Mouse (Mus musculus) CD4-positive helper T cell, adult 2 months (primary cell): Measurements from ENCODE around the gene Notum.

Experiments
- DNase-seq: peaks from one replicate; pipeline ENCODE4 v3.0.0-alpha.2; 2012; ENCODE audit warnings: low read depth, missing footprints, low spot score

Gene Notum

DNA sequence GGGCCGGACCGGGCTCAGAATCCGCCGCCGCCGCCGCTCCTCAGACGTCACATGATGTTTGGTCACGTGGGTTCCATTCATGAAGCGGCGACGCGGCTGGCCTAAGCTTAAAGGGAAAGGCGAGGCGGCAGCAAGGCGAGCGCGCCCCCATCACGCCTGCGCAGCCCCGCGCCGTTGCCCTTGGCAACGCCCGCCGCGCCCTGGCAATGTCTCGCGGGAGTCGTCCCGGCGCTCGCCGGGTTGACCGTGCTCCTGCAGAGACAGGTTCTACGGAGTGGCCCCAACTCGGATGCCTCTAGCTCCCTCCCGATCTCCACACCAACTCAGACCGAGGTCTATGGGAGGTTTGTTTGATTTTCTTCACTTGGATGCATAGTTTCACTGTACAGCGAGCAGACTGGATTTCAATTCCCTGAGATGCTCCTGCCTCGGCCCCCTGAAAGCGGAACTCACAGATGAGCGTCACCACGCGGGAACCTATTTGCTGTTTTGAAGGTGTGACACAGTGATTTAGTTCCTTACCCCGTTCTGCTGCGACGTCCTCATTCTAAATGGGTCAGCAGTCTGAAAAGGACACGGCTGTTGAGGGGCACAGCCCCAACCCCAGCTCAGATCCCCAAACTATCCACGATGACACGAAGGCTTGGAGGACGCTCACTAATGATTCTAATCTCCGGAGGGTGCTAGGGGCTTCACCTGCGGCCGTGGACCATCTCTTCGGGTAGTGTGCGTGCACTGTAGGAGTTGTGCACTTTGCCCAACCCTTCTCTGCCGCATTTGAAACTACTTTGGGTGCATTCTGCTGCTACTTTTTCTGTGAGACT is 27.2 kb downstream of the Notum start, which contains the start of gene Mafg:
Mafg (minus strand) TSS at position 81 of the 824 bp plus-strand sequence.
- DNase-seq: peak; percentile 94

GRCm38 (mm10) chr11:120632559-120633519 is 28.1 kb downstream of the Notum start:
- DNase-seq: peak; percentile 77

DNA sequence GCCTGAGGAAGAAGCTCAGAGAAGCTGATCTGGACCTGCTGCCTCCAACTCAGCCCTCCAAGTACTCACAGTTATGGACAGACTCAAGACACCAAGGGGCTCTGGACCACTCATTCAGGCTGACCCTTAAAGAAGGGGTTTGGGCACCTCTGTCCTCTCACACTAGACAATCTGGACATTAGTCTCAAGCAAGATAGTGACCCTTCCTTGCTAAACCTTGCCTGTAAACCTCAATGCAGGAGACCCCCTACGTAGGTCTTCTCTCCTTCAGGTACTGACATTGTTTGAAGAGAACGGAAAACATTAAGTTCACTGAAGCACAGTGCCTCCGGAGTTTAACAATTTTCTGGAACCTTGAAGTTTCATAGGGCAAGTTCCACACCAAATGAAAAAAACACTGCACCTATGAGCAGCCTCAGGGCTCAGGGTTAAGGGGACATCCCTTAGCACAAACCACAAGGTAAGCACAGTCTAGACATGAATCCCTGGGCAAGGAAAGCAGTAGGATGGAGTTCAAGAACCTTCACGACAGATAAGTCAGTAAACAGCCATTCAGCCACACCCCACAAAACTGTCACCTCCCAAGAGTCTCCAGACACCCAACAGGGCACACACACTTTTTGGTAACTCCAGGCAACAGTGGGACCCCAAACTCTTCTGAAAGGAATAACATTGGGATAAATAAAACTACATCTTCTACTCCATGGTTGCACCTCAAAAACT is 29.1 kb downstream of the Notum start:
- peak; percentile 52 for DNase-seq

- DNase-seq: peak; percentile 85
Measured at GRCm38 (mm10) chr11:120630881-120631725, 29.9 kb downstream of the Notum start.

DNA sequence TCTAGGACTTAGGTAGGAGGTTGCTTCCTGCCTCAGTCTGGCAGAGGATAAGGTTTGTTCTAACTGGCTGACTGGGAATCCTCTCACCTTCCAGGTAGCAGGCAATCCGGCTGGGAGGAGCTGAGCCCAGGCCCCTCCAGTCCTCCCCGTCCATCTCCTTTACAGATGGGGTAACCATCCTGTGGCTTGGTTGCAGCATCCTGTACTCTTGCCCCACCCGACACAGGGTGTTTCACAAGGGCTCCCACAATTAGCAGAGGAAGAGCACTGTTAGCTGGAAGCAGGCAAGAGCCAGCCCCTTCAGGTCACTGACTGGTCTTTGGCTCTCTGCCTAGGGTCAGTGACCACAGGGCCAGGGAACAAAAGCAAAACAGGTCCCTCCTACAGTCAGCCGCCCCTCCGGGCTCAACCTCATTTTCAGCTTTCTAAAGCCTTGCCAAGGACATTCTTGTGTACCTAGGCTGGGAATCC is 30.5 kb downstream of the Notum start:
- peak; percentile 48 for DNase-seq

DNA sequence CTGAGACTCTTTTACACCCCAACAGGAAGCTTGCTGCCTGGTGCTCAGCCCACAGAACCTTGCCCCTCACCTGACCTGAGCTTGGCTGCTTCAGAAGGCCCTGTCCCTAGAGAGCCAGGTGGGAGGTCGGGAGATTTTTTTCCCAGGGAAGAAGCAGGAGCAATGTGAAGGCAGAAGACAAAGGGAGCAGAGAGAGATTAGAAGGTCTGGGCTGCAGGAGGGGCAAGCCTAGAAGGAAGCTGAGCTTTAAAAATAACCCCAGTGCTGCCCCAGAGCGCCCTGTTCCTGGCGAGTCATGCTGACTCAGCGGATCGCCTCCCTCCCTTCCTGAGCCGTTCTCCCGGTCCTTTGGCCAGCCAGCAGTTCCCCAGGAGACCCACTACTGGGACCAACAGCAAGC is 31.1 kb downstream of the Notum start:
- peak; percentile 37 for DNase-seq

DNA sequence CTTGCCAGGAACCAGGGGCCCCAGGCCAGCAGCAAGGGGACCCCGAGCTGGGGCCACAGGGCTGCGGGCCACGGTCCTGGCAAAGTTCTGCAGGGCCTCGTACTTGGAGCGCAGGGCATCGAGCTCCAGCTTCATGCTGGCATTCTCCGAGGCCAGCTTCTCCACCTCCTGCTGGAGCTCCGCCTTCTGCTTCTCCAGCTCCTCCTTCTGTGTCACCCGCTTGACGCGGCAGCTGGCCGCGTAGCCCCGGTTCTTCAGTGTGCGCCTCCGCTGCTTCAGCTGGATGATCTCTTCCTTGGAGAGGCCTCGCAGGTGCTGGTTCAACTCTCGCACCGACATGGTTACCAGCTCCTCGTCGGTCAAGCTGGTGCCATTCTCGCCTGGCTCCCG is 31.6 kb downstream of the Notum start:
- DNase-seq: peak; percentile 82

GRCm38 (mm10) chr11:120628601-120629340 is 32.2 kb downstream of the Notum start:
- DNase-seq: no peak

DNA sequence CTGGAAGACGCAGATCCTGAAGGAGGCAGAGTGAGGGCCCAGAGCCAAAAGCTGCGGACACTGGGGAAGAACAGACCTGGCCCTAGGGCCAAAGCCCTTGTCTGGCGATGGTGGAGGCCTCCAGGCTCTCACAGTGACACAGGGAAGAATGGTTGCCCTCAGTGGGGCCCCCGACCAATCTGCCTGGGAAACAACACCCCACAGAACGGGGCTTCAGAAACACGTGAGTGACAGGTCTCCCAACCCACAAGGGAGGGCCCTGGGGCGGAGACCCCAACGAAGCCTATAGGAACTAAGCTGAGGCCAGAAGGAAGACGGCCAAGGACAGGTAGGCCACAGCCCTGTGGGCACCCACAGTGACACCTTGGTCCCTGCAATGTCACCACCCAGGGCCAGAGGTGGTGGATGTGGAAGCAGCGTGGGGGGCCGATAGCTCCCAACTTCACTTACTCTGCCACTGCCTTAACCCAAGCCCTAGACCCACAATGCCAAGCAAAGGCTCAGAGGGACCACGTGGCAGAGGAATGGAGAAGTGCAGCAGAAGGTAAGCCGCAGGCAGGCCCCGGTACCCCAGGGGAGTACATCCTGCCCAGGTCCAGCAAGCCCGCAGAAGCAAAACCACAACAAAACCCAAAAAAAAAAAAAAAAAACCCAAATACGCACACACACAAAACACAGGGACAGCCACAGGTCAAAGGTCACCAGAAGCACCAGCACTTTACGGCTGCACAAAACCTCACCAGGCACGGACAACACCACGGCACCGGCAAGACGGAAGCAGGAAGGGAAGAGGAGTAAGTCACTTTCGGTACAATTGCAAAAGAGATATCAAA is 33.3 kb downstream of the Notum start:
- peak; percentile 88 for DNase-seq

- no peak for DNase-seq
Measured at GRCm38 (mm10) chr11:120626785-120627467, 34.0 kb downstream of the Notum start.

DNA sequence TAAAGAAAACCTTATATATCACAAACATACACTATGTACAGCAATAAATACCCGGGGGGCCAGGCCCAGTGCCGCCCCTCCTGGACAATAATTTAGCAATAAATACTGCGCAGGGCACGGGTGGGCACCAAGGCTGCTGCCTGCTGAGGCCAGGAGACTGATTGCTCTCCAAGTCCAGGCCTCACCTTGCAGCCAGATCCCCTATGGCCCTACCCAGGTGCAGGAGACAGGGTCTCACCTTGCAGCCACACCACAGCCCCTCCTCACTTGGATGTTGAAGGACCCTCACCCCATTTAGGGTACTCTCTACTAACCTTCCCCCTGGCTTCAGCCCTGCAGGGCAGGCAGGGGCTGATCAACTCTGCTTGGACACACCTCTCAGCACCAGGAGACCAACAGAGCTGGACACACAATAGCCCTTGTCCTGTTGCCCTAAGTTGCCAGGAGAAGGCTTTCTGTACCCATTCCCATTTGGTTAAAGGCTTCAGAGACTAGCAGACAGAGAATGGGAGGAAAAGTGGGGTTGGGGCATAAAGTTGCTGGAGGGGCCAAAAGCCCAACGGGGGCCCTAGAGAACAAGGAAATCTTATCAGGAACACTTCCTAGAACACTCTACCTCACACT is 35.7 kb downstream of the Notum start, which contains the start of gene Sirt7:
Sirt7 (minus strand) TSS at position 89 of the 624 bp plus-strand sequence.
- DNase-seq: no peak

DNA sequence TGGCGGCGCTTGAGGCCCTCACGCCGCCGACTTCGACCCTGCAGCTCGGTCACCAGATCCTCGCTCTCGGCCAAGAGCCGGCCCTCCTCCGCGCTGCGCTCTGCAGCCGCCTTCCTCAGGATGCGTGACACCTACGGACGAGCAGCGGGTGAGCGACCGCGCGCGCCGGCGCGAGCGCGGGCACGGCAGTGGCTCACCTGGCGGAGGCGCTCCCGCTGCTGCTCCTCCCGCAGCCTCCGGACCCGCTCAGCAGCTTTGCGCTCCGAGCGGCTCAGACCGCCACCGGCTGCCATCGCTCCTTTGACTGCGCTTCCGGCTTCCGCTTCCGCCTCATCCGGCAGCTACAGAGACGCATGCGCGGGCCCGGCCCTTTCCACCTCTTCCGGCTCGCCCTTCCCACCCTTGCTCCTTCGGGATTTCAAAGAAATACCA is 36.3 kb downstream of the Notum start:
- peak; percentile 88 for DNase-seq

GRCm38 (mm10) chr11:120623961-120624679 is 36.9 kb downstream of the Notum start:
- peak; percentile 81 for DNase-seq

DNA sequence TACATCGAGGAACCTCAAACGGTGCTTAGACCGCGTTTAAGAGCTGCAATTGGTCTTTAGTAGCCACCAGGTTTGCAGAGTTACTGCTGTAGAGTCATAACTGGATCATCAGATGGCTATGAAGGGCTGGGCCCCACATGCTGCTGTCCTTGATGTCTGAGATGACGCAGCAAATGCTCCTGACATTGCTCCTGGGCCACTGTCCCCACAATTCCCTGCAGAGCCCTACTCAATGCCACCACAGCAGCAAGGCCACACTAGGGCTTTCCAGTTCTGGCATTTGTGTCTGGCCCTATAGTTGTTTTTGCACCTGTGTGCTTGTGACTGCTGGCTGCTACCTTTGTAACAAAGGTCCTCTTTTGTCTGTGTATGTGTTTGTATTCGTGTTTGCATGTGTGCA is 38.2 kb downstream of the Notum start:
- DNase-seq: no peak

GRCm38 (mm10) chr11:120620195-120620594 is 40.8 kb downstream of the Notum start:
- no peak for DNase-seq

GRCm38 (mm10) chr11:120618619-120619535 is 42.1 kb downstream of the Notum start:
- DNase-seq: no peak
